Mouse (Mus musculus): ENCODE measurements around the gene Flywch1.

DNA sequence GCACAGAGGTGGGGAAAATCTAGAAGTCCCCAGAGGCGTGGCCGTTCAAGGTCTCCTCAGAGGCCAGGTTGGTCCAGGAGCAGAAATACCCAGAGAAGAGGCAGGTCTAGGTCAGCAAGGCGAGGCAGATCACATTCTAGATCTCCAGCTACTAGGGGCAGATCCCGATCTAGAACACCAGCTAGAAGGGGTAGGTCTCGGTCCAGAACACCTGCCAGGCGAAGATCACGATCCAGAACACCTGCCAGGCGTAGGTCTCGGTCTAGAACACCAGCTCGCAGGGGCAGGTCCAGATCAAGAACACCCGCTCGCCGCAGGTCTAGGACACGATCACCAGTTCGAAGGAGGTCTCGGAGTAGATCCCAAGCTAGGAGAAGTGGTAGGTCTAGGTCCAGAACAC is 44.2 kb upstream of the Flywch1 start:
- no peak for TF ChIP-seq CTCF (IDR thresholded peaks at IDR 0.05; ENCODE audit: low read depth)
- no peak for TF ChIP-seq EP300 (optimal IDR thresholded peaks at IDR 0.05)
